Mouse (Mus musculus): Measurements from ENCODE around the gene Zbtb43.

GRCm38 (mm10) chr2:33452721-33453120 is 15.6 kb downstream of the Zbtb43 start:
- TF ChIP-seq CTCF (IDR thresholded peaks at IDR 0.05; ENCODE audit: control insufficient read depth, insufficient read depth, insufficient read length) = no peak
- TF ChIP-seq MYOG (IDR thresholded peaks at IDR 0.05; ENCODE audit: control insufficient read depth, extremely low read depth, insufficient read length) = no peak
- TF ChIP-seq USF1 (IDR thresholded peaks at IDR 0.05; ENCODE audit: low read depth) = no peak
- TF ChIP-seq MAX (IDR thresholded peaks at IDR 0.05) = no peak
- no peak for TF ChIP-seq CEBPB (IDR thresholded peaks at IDR 0.05; ENCODE audit: low read depth)
- no peak for TF ChIP-seq MYOD1 (IDR thresholded peaks at IDR 0.05; ENCODE audit: control insufficient read depth, insufficient read length, low read depth)
- TF ChIP-seq FOSL1 (IDR thresholded peaks at IDR 0.05; ENCODE audit: insufficient read depth, low read length, poor library complexity, severe bottlenecking) = no peak

All from C2C12 (cell line).